Mouse (Mus musculus): ENCODE data around the gene Adra2b. TPM values are rescaled to one million over a fixed set of nuclear protein-coding genes. Genes with fewer than 3 reads are reported as not detected.

Adra2b gene
- polyA plus RNA-seq, 1 experiment from 2014 or later: 0.18 TPM

GRCm38 (mm10) chr2:127346334-127346733 lies 16.7 kb upstream of the Adra2b start:
- Histone ChIP-seq H3K36me3 (ENCODE audit: poor library complexity, severe bottlenecking) (no peaks in the 10 kb centered on the region), H3K4me3 (no peak overlapping the region), H3K9me3 (replicated peaks) (no peaks in the 10 kb centered on the region), H3K4me1 (no peaks in the 10 kb centered on the region), H3K27me3 (0 out of 2 replicates have a peak, but pooled peaks cover 14% of the 10 kb centered on the region), H3K9ac (no peak overlapping the region), H3K4me2 (no peak overlapping the region), H3K27ac (no peak overlapping the region)
- 76% methylated on average over 1 of the region's 1 CpGs for WGBS
- ATAC-seq: no peak

GRCm38 (mm10) chr2:127347147-127347985 lies 15.6 kb upstream of the Adra2b start:
- H3K36me3 ChIP-seq (ENCODE audit: poor library complexity, severe bottlenecking): no peaks in the 10 kb centered on the region
- H3K27me3 ChIP-seq: 0 out of 2 replicates have a peak, but pooled peaks cover 4% of the 10 kb centered on the region
- no peak overlapping the region for H3K9ac ChIP-seq
- no peak overlapping the region for H3K4me3 ChIP-seq
- no peak overlapping the region for H3K4me2 ChIP-seq
- no peak for ATAC-seq
- no peaks in the 10 kb centered on the region for H3K4me1 ChIP-seq
- WGBS: 79% methylated on average over 13 of the region's 13 CpGs
- H3K9me3 ChIP-seq (replicated peaks): no peaks in the 10 kb centered on the region
- no peak overlapping the region for H3K27ac ChIP-seq

- no peak for ATAC-seq
- Histone ChIP-seq H3K9ac (no peak overlapping the region), H3K4me1 (no peaks in the 10 kb centered on the region), H3K9me3 (replicated peaks) (no peaks in the 10 kb centered on the region), H3K4me3 (no peak overlapping the region), H3K27me3 (peaks cover 10% of the 10 kb centered on the region; the same call in 1 of the 2 replicates), H3K4me2 (no peak overlapping the region), H3K36me3 (ENCODE audit: poor library complexity, severe bottlenecking) (no peaks in the 10 kb centered on the region), H3K27ac (no peak overlapping the region)
- WGBS: 89% methylated on average over 4 of the region's 4 CpGs
Observed at GRCm38 (mm10) chr2:127353881-127354280, 9.1 kb upstream of the Adra2b start.

- ATAC-seq: peak; percentile 25; the same call in 1 of the 2 replicates
- peaks cover 76% of the 10 kb centered on the region for H3K27me3 ChIP-seq
- WGBS: under 1% methylated on average over 28 of the region's 28 CpGs
- peak overlapping the region; percentile 44 for H3K4me3 ChIP-seq
- H3K27ac ChIP-seq: no peak overlapping the region
- no peaks in the 10 kb centered on the region for H3K9me3 ChIP-seq (replicated peaks)
- peak overlapping the region; percentile 74 for H3K4me2 ChIP-seq
- peak overlapping the region; percentile 40 for H3K9ac ChIP-seq
- peaks cover 16% of the 10 kb centered on the region for H3K4me1 ChIP-seq
- H3K36me3 ChIP-seq (ENCODE audit: poor library complexity, severe bottlenecking): no peaks in the 10 kb centered on the region
Observed at GRCm38 (mm10) chr2:127363282-127363652, 259 bp downstream of the Adra2b start.

GRCm38 (mm10) chr2:127363696-127364095 lies 688 bp downstream of the Adra2b start:
- Histone ChIP-seq H3K27me3 (peaks cover 76% of the 10 kb centered on the region), H3K4me1 (peaks cover 16% of the 10 kb centered on the region), H3K9me3 (replicated peaks) (no peaks in the 10 kb centered on the region), H3K4me3 (peak overlapping the region; percentile 44), H3K27ac (no peak overlapping the region), H3K36me3 (ENCODE audit: poor library complexity, severe bottlenecking) (no peaks in the 10 kb centered on the region), H3K9ac (peak overlapping the region; percentile 40; the same call in 1 of the 2 replicates), H3K4me2 (peak overlapping the region; percentile 74)
- ATAC-seq: 0 out of 2 replicates have a peak, but pooled peaks have one; percentile 26
- 6% methylated on average over 20 of the region's 20 CpGs for WGBS

- no peak overlapping the region for H3K9ac ChIP-seq
- H3K4me3 ChIP-seq: 0 out of 2 replicates have a peak overlapping the region, but pooled peaks have one; percentile 44
- no peaks in the 10 kb centered on the region for H3K9me3 ChIP-seq (replicated peaks)
- H3K4me1 ChIP-seq: peaks cover 16% of the 10 kb centered on the region
- no peak overlapping the region for H3K27ac ChIP-seq
- no peaks in the 10 kb centered on the region for H3K36me3 ChIP-seq (ENCODE audit: poor library complexity, severe bottlenecking)
- whole genome bisulfite sequencing: 17% methylated on average over 8 of the region's 8 CpGs
- peaks cover 76% of the 10 kb centered on the region for H3K27me3 ChIP-seq
- no peak for ATAC-seq
- no peak overlapping the region for H3K4me2 ChIP-seq
Observed at GRCm38 (mm10) chr2:127364452-127364851, 1.4 kb downstream of the Adra2b start.

- ATAC-seq: no peak
- 73% methylated on average over 10 of the region's 10 CpGs for WGBS
- H3K27me3 ChIP-seq: peaks cover 53% of the 10 kb centered on the region
Observed at GRCm38 (mm10) chr2:127367126-127367820, 4.3 kb downstream of the Adra2b start.

GRCm38 (mm10) chr2:127369703-127370376 lies 6.8 kb downstream of the Adra2b start:
- 83% methylated on average over 5 of the region's 5 CpGs for WGBS
- H3K4me3 ChIP-seq: no peak overlapping the region
- no peak overlapping the region for H3K9ac ChIP-seq
- no peaks in the 10 kb centered on the region for H3K36me3 ChIP-seq (ENCODE audit: poor library complexity, severe bottlenecking)
- no peak for ATAC-seq
- H3K4me1 ChIP-seq: no peaks in the 10 kb centered on the region
- H3K9me3 ChIP-seq (replicated peaks): no peaks in the 10 kb centered on the region
- H3K27me3 ChIP-seq: peaks cover 28% of the 10 kb centered on the region
- no peak overlapping the region for H3K4me2 ChIP-seq
- H3K27ac ChIP-seq: no peak overlapping the region

More at GRCm38 (mm10) chr2:127367126-127367820, 4.3 kb downstream of the Adra2b start:
- no peak overlapping the region for H3K27ac ChIP-seq
- H3K36me3 ChIP-seq (ENCODE audit: poor library complexity, severe bottlenecking): no peaks in the 10 kb centered on the region
- H3K9me3 ChIP-seq (replicated peaks): no peaks in the 10 kb centered on the region
- H3K4me3 ChIP-seq: no peak overlapping the region
- H3K9ac ChIP-seq: no peak overlapping the region
- H3K4me1 ChIP-seq: peaks cover 16% of the 10 kb centered on the region
- no peak overlapping the region for H3K4me2 ChIP-seq

- Histone ChIP-seq H3K4me1 (0 out of 2 replicates have a peak, but pooled peaks cover 3% of the 10 kb centered on the region), H3K4me2 (no peak overlapping the region), H3K27ac (no peak overlapping the region), H3K4me3 (no peak overlapping the region), H3K27me3 (peaks cover 18% of the 10 kb centered on the region), H3K9me3 (replicated peaks) (no peaks in the 10 kb centered on the region), H3K9ac (no peak overlapping the region), H3K36me3 (ENCODE audit: poor library complexity, severe bottlenecking) (no peaks in the 10 kb centered on the region)
- ATAC-seq: no peak
- WGBS: 57% methylated on average over 9 of the region's 9 CpGs
Observed at GRCm38 (mm10) chr2:127370561-127371483, 7.8 kb downstream of the Adra2b start.

- Histone ChIP-seq H3K9ac (no peak overlapping the region), H3K27me3 (peaks cover 12% of the 10 kb centered on the region), H3K4me1 (0 out of 2 replicates have a peak, but pooled peaks cover 6% of the 10 kb centered on the region), H3K36me3 (ENCODE audit: poor library complexity, severe bottlenecking) (no peaks in the 10 kb centered on the region), H3K4me3 (no peak overlapping the region), H3K9me3 (replicated peaks) (no peaks in the 10 kb centered on the region), H3K27ac (no peak overlapping the region), H3K4me2 (no peak overlapping the region)
- no peak for ATAC-seq
- 78% methylated on average over 1 of the region's 1 CpGs for WGBS
Observed at GRCm38 (mm10) chr2:127371484-127371861, 8.5 kb downstream of the Adra2b start.

- no peak for ATAC-seq
- no peaks in the 10 kb centered on the region for H3K9me3 ChIP-seq (replicated peaks)
- no peak overlapping the region for H3K4me3 ChIP-seq
- no peak overlapping the region for H3K4me2 ChIP-seq
- no peak overlapping the region for H3K9ac ChIP-seq
- H3K4me1 ChIP-seq: 0 out of 2 replicates have a peak, but pooled peaks cover 6% of the 10 kb centered on the region
- peaks cover 7% of the 10 kb centered on the region; the same call in 1 of the 2 replicates for H3K27me3 ChIP-seq
- H3K27ac ChIP-seq: no peak overlapping the region
- no peaks in the 10 kb centered on the region for H3K36me3 ChIP-seq (ENCODE audit: poor library complexity, severe bottlenecking)
- 84% methylated on average over 2 of the region's 2 CpGs for WGBS
Observed at GRCm38 (mm10) chr2:127372082-127372481, 9.1 kb downstream of the Adra2b start.
